Mouse (Mus musculus): ENCODE results near the gene Ccdc91.

- no peak for TF ChIP-seq CTCF (IDR thresholded peaks at IDR 0.05; ENCODE audit: borderline replicate concordance, control insufficient read depth, extremely low read depth, insufficient read depth, low read length, poor library complexity)
- TF ChIP-seq POLR2A (IDR thresholded peaks at IDR 0.05; ENCODE audit: control insufficient read depth, extremely low read depth, insufficient read depth, low read length, poor library complexity): no peak
These were observed 199.6 kb downstream of the Ccdc91 start for GRCm38 (mm10) chr6:147675022-147675733.
